Mouse (Mus musculus) natural killer cell, adult 2 months (primary cell): ENCODE measurements around the gene Hlcs.
A peak's percentile ranks its signal among the peaks of the same experiment; 100 is the strongest.

Experiments used
- DNase-seq, 2 experiments: peaks; one replicate each; pipeline ENCODE4 v3.0.0; 2022; ENCODE audit warnings: low spot score in 2 of 2

Hlcs gene

DNA sequence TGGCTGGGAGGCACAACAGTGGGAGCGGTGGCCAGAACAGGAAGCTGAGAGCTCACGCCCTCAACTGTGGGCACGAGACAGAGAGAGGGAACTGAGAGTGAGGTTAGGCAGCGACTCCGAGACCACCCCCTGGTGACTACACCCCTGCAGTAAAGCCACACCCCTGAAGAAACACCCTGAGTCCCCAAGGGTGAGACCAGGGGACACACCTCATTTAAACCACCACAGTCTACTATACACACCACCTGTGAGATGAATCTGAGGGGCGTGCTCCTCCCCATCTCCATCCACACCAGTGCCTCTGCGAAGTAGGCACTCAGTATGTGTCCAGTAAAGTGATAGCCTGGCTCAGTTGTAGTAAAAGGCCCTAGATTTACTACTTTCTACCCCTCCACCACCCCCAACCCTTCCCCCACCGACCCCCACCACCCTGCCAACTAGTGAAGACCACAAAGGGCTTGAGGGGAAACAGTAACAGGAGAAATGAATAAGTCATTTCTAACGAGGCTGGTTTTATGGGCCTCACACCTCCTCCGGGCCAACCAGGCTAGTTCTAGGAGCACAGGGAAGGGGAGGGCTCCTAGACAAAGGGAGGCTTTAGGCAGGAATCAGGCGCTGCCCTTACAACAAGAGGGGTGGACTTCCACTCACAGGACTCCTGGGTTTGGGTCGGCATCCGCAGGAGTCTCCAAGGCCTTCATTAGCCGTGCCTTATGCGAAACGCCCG lies 67.2 kb downstream of the Hlcs start:
- DNase-seq = peak in 1 of 2 experiments; percentile 72

- DNase-seq = peak; percentile 77 to 78
These were observed 72.2 kb downstream of the Hlcs start for GRCm38 (mm10) chr16:94241126-94241525.

DNA sequence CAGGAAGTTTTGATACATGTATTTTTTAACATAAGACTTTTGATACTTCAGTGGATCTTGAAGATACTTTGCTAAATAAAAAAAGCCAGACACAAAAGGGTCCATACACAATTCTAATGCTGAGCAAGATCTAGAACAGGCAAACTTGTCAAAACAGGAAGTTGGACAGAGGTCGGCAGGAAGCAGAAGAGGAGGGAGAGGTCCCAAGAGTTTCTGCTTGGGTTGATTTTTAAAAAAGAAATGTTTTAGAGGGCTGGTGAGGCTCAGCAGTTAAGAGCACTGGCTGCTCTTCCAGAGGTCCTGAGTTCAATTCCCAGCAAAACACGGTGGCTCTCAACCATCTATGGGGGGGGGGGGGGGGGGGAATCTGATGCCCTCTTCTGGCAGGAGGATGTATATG lies 73.2 kb downstream of the Hlcs start:
- DNase-seq = peak in 1 of 2 experiments; percentile 9

GRCm38 (mm10) chr16:94239567-94239966 lies 73.8 kb downstream of the Hlcs start:
- DNase-seq = peak; percentile 12 to 22

DNA sequence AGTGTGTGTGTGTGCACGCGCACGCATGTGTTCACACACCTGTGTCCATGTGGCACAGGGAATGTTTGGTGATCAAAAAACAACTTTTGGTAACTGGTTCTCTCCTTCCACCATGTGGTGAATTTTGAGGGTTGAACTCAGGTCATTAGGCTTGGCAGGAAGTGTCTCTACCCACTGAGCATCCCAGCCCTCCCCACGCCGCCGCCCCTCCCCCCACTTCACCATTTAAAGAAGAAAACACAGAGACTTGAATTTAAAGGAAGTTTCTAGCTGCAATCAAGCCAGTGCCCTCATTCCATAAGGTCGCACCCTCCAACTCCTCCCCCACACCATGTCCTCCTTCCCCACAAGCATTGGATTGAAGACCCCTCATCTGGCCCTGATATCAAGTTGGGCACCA lies 74.2 kb downstream of the Hlcs start:
- DNase-seq = peak in 1 of 2 experiments; percentile 13

DNA sequence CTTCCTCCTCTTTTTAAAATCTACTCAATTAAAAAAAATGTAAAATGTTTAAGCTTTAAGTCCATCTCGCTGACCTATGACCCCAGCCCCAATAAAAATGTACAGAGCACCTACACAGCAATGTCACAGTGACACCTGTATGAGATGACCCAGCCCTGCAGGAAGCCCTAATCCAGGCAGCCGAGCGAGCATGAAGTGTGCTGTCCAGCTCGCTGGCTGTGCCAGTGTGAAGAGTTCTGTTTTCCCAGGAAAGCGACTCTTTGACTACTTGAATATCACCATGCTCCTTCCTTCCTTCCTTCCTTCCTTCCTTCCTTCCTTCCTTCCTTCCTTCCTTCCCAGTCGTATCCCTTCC lies 76.3 kb downstream of the Hlcs start:
- DNase-seq = no peak

DNA sequence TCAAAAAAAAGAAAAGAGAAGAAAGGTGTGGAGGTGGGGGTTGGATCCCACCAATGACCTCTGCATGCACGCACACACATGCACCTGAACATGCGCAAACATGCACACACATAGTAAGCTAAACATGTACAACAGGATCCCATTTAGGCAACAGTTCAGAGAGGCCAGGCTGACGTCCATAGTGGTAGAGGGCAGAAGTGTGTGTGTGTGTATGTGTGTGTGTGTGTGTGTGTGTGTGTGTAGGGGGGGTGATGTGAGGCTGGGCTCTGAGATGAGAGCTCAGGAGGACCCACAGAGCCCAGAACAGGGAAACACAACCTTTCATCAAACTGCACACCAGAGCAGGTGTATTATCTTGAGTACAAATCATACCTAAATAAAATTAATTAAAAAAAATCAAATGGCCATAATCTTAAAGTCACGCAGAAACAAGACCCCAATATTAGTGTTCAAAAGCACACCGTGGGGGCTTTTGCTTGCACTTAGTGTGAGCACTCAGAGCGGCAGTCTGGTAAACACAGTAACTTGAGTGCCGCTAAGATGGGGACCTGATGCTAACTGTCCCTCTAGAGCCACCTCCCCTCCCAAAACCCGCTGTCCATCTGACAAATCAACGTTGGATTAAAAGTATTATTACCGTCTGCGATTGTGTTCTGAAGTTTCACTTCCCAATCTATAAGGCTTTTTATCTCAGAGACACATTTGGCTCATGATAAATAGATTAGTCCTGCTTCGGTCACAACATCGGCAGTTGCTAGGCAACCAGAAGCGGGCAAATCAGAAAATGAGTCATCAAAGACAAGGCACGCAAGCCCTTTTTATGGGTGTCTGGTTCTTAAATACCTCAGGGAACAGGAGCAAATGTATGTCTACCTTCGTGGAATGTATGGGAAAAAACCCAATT lies 76.9 kb downstream of the Hlcs start:
- peak; percentile 25 to 55 for DNase-seq

DNA sequence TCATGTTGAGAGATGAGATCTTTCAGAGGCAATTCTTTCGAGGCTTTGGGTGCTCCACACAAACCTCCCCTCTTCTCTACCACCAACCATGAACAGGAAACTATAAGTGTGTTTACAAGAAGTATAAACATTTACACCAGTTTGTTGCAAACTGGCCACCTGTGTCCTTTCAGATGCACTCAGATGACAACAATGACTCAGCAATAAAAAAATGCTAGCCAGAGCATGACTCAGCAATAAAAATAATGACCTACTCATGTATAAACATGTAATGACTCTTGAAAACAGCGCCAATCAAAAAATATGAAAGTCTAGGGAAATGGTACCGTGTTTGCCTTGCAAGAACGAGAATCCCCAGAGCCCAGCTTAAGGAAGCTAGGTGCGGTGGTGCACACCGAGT lies 77.7 kb downstream of the Hlcs start:
- no peak for DNase-seq

DNA sequence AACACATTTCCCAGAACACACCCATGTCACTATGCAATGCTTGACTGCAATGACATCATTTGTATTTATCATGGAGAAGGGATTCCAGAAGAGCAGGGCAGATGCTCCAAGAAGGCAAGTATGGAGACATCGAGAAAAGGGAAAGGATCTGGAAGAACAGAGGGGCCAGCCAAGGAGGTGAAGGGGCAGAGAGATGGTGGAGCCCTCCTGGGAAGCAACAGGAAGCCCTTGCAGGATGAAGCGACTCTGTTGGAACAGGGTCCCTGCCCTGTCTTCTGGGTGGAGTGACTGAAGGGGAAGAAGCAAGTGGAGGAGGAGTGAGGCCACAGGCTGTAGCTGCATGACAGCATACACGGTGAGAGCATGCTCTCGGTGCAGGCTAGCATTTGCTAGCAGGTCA lies 79.2 kb downstream of the Hlcs start:
- DNase-seq = no peak

DNA sequence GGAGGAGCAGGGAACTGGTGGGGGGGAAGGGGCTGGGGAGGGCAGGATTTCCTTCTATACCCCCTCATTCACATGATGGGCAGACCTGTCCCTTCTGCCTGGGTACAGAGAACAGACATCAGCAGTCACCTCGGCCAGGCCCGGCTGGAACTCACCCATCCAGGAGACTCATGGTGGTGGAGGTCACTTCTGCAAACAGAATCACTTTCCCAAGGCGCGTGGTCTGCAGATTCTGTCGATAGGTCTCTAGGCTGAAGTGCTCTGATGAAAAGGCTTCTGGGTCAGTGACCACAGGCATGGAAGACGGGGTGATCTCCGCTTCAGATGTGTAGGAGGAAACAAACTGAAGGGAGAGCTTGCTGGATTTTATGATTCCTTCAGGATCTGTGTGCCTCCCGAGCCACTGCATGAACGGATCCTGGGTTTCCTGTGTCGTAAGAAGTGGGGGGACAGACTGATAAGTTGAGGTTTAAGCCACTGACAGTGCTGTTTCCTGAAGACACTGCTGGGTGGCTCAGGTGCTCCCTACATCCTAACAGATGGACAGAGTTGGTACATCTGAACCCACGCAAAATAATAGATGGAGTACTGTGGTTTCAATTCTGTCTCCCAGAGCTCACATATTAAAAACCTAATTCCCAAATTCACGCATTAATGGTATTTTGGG lies 82.3 kb downstream of the Hlcs start:
- no peak for DNase-seq

DNA sequence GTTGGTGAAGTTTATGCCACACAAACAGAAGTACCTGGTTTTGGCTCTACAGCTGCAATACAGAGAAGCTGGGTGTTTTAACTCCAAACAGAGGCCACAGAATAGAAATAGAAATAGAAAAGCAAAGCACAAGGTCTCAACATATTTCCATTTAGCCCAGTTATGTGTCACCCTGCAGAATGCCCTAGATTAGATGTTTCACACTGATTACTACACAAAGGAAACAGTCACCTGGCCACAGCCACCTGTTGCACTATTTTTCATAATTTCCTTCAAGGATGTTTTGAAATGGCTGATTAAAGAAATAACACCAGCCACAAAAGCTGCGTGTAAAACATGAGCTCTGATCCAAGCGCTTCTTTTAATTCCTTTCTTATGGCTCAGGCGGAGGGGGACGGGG lies 82.9 kb downstream of the Hlcs start:
- DNase-seq = no peak

- no peak for DNase-seq
These were observed 83.5 kb downstream of the Hlcs start for GRCm38 (mm10) chr16:94229890-94230289.

GRCm38 (mm10) chr16:94228858-94229555 lies 84.4 kb downstream of the Hlcs start:
- no peak for DNase-seq

GRCm38 (mm10) chr16:94227328-94228018 lies 85.9 kb downstream of the Hlcs start:
- no peak for DNase-seq

- peak in 1 of 2 experiments; percentile 38 for DNase-seq
These were observed 90.0 kb downstream of the Hlcs start for GRCm38 (mm10) chr16:94223363-94223720.

DNA sequence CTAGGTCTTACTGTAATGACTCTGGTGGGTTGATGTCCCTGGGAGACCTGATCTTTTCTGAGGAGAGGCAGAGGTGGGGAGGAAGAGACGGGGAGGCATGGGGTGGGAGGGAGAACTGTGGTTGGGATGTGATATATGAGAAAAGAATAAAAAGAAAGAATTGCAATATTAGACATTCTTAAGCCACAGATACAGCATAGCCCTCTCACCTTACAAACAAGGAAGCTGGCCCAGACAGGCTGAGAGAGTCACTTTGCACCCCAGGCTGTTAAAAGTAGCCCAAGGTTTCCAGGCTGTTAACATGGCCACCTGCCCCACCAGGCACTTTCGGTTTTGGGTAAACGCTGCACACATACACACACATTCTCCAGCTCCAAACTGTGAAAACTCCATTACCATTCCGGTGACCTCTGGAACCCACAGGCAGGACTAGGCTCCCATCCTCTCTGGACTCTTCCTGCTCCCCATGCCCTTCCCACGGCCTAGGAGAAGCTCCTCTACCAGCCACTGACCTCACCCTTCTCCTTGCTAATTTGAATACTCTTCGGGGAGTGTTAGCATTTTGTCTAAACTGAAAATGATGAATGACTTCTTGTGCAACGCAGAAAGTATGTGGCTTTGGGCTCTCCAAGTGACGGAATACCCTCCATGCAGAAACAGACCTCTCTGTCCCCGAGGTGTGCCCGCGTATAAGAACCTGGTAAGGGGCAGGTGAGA lies 90.6 kb downstream of the Hlcs start:
- DNase-seq = peak; percentile 5 to 44

GRCm38 (mm10) chr16:94210689-94211357 lies 102.5 kb downstream of the Hlcs start:
- DNase-seq = no peak

DNA sequence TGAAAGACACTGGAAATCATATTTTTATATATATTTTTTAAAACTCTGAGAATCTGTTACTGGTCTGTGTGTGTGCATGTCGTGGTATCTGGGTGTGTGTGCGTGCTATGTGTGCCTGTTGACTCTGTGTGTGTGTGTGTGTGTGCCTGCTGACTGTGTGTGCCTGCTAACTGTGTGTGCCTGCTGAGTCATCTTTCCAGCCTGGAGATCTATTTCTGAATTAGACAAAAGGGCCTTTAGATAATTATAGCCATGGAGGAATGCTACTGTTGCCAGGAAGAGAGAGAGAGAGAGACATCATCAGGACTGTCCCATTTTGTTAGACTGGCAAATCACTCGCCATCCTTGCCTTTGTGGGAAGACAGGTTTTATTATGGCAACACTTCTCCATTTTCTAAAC lies 103.7 kb downstream of the Hlcs start:
- DNase-seq = no peak

GRCm38 (mm10) chr16:94208826-94209225 lies 104.5 kb downstream of the Hlcs start:
- no peak for DNase-seq

- no peak for DNase-seq
These were observed 105.2 kb downstream of the Hlcs start for GRCm38 (mm10) chr16:94208152-94208551.
